Mouse (Mus musculus): ENCODE measurements at regions not wholly inside any gene's neighbourhood (a gene's known extent, or its start where the extent isn't known, plus 50 kb on each side); places are given as distances from the start of the nearest gene placed in this dataset.

DNA sequence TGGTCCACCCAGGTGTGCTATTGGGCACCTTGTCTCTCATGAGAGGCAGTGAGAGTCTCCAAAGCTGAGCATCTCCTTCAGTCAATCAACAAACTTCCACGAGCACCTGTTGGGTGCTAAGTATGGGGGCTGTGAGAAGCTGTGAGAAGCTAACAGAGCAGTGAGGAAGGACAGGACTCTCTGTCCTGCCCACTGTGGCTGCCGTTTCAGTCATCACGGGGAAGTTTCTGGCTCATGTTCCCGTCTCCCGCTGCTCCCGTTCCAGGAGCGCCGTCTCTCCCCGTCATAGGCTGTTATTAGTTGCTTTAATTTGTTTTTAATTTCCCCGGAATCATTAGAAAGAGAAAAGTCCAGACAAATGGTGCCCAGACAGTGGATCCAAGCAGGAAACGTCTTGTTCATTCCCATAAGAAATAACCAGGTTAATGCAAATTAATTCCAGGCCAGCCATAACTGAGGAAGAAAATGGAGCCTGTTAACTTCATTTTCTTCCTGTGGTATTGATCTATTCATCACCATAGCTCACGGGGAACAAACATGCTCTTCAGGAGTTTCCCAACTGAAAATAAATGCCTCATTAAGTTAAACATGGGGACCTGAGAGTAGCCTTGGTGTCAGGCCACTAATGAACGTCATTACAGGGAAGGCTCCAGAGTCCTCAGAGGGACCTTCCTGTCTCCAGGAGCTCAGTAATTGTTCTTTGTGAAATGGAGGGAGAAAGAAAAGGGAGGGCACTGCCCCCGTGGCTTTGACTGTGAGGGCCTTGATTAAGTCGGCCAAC is 70.3 kb downstream of the Matn1 start:
- no peak for DNase-seq (ENCODE audit: low spot score in 2 of 2)

DNA sequence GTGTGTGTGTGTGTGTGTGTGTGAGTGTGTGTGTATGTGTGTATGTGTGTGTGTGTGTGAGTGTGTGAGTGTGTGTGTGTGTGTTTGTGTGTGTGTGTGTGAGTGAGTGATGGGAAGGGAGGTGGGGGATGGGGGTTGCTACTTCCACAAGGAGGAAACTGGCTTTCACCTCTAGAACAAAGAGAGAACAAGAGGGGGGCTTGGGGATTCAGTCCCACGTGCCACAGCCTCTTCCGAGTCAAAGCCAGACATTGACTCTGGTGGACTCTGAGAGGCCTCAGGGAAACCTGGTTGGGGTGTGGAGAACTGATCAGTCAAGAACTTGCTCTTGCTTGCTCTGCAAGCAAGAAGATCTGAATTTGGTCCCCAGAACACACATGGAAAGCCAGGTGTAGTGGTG is 71.0 kb downstream of the Matn1 start:
- no peak for DNase-seq (ENCODE audit: low spot score in 2 of 2)

DNA sequence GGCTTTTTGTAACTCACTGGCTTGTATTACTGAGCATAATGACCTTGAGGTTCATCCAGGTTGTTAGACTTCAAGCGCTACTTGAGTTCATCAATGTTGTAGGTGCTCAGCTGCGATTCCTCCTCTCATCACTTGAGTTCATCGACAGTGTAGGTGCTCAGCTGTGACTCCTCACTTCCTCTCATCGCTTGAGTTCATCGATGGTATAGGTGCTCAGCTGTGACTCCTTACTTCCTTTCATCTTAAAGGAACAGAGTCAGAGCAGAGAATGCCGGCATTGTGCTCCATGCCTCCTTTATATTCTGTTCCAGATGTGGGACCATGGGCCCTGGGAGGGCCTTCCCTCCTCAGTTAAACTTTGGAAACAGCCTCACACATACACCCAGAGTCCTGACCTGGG is 79.4 kb downstream of the Matn1 start:
- no peak for DNase-seq (ENCODE audit: low spot score in 2 of 2)

DNA sequence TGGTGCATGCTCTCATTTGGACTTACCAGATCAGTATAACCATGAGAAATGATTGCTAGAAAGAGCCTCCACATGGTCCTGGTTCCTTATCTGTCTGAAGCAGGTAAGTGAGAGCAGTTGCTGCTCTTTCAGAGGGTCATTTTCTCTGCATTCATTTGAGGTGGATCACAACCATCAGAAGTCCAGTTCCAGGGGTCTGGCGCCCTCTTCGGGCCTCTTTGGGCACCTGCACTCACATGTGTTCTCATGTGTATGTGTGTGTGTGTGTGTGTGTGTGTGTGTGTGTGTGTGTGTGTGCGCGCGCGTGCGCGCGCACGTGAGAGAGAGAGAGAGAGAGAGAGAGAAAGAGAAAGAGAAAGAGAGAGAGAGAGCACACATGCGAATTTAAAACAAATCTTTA is 92.1 kb downstream of the Matn1 start:
- no peak for DNase-seq (ENCODE audit: low spot score in 2 of 2)

DNA sequence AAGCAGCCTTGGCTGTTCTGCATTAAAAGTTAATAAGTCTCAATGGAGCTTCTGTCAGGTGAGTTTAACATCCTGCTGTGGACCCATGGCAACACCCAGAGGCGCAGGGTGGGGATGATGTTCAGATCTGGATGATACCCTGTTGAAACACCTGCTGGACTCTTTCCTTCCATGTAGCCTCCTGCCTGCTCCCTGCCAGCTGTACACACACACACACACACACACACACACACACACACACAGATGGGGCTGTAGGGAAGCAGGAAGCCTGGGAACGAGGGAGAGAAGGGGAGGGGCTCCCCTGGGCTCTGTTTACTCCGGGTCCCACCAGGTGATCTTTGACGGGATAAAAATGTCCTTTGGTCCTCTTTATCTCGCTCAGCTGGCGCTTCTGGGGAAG is 93.0 kb downstream of the Matn1 start:
- DNase-seq (ENCODE audit: low spot score in 2 of 2): no peak

DNA sequence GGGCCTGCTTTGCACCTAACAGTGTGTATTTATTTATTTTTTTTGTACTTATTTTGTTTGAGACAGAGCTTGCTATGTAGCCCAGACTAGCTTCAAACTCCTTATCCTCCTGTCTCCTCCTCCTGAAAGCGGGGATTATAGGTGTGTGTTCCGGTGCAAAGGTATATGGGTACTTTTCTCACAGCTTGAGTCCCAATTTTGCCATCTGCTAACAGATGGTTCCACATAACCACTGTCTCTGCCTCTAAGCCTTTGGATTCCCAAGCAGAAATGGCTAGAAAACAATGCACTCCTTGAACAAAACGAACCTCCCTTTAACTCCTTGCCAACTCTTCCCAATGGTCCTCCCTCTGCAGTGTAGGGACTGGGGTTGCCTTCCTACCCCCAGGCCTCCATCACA is 95.5 kb downstream of the Matn1 start:
- DNase-seq (ENCODE audit: low spot score in 2 of 2): no peak

DNA sequence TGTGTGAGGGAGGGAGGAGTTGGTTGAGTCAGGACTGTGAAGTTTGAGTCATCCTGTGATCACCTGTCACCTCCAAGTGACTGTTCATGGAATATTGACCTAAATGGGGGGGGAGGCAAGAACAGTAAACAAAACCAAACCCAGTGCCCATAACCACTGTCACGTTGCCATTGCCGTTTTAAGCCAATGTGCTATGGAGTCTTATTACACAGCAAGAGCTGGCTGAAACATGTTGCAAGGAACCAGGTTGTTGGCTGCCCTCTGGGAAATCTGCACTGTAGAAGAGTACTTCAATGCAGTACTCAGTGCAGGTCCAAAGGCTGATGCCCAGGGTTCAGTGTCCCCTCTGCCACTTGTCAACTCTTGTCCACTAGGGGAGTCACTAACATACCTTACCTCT is 97.0 kb downstream of the Matn1 start:
- no peak for DNase-seq (ENCODE audit: low spot score in 2 of 2)

DNA sequence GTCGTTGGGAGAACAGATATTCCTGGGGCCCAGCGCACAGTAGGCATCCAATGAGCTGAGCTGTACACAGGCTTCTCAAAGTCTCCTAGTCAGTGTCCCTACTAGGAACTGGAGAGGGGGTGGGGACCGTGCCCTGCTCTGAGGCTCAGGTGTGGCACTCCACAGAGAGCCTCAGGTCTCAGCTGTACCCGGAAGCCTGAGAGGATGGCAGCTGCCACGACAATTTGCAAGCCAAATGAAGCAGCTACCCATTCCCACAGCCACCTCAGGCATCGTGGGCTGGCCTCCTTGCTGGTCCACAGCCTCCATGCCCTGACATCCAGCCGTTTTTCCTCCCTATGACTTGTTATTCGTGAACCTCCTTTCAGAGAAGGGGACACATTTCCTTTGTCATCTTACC is 101.9 kb downstream of the Matn1 start:
- DNase-seq (ENCODE audit: low spot score in 2 of 2): peak in 1 of 2 experiments; percentile 16

DNA sequence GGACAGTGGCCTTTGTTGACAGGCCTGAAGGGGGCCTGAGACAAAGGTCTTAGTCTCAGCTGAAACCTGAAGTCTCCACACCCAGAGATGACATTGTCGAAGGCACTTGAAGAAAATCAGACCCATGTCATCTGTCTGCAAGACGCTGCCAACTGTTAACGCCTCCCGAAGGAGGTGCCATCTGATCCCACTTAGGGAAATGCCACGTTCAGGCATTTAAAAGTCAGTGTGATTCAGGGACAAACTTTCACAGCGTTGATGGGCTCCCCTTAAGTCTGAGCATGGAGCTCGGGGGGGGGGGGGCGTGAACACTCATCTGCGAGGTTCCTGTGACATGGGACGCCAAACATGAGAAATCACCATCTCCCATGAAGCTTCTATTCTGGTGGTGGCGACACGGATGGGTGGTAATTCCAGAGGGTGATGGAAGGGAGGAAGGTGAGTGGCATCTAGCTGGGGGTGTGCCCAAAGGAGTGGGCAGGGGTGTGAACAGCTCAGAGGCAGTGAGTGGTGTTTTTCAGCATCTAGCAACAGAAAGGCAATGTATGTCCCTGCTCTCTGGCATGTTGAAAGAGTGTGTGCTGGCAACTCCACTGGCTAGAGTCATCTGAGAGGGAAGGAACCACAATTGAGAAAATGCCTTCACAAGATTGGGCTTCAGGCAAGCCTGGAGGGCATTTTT is 102.9 kb downstream of the Matn1 start:
- DNase-seq (ENCODE audit: low spot score in 2 of 2): peak; percentile 19 to 60

DNA sequence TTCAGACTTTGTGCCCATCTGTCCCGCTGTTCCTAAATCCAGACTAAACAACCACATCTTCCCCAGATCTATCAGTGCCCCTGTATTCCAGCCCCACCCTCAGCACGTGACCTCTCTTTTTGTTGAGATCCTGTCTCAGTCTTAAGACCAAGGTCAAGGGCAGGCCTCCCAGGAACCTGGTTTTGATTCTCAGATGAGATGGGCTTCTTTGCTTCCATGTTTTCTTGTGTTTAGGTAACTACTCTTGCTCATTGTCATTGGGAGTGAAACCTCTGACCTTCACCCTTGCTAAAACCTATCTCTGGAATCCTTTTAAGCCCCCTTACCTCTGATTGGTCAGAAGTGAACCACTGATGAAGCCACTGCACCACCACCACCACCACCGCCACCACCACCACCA is 112.1 kb downstream of the Matn1 start:
- no peak for DNase-seq (ENCODE audit: low spot score in 2 of 2)

DNA sequence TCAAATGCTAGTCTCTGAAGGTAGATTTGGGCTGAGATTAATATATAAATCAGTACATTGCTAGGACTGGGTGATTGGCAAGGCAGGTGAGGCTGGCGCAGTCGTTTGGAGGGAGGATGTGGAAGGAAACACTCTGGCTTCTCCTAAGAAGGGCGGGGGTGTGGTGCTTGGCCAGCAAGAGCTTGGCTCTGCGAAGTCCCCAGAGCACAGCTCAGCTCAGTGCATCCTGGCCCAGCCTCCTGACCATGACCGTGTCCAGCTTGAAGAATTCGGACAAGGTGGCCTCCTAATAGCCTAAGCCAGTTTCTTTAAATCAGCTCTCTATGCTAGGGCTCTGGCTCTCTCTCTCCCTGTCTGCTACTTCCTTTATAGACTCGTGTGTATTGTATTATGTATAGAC is 115.4 kb downstream of the Matn1 start:
- DNase-seq (ENCODE audit: low spot score in 2 of 2): no peak

DNA sequence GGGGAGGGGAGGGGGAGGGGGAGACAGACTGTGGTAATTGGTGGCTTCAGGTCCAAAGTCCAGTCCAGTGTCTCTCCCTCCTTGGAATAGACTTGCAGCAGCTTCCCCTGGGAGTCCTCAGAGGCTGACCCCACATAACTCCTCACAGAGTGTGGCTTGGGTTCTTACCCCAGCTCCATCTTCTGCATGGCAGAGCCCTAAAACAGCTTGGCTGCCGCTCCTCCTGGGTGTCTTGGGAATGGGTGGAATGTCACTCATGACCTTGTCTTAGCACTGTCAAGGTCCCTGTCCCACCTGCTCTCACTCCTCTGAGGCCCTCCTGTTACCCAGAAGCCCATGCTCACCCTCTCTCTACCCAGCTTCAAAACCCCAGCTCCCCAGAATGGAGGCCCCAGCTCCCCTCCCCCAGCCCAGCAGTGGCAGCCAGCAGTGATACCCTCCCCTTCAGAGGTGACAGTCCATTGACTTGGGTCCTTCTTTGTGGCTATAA is 116.1 kb downstream of the Matn1 start:
- DNase-seq (ENCODE audit: low spot score in 2 of 2): no peak

DNA sequence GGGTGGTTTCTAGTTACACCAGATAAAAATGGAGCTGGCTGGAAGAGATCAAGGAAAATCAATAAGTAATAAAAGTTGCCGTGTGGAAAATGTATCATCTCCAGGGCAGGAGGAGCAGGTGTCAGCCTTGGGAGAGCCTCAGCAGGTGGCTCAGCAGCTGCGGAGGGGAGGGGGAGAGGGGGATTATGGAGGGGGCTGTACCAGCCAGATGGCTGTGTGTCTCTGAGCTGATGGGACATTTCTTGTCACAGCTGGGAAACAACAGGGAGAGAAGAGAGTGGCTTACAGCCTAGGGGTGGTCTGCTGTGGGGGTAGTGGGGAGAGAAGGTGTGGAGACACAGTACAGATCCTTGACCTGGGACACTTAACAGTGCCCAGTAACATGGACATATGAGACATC is 116.5 kb downstream of the Matn1 start:
- no peak for DNase-seq (ENCODE audit: low spot score in 2 of 2)

DNA sequence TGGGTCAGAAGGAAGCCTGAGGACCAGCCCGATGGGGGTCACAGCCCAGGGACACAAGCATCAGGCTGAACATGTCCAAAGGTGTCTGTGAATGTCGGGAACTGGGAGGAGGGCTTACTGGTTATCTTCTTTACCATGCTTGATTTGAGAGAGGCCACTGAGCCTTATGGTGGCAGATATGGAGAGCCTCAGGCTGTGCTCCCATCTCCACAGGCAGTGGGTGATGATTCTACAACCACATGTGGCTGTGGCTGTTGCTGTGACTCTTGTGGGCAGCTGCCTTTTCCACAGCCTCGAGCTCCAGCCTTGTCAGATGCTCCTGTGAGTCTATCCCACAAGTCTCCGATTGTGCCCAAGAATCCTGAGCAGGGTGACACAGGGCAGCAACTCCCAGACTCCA is 118.4 kb downstream of the Matn1 start:
- no peak for DNase-seq (ENCODE audit: low spot score in 2 of 2)

DNA sequence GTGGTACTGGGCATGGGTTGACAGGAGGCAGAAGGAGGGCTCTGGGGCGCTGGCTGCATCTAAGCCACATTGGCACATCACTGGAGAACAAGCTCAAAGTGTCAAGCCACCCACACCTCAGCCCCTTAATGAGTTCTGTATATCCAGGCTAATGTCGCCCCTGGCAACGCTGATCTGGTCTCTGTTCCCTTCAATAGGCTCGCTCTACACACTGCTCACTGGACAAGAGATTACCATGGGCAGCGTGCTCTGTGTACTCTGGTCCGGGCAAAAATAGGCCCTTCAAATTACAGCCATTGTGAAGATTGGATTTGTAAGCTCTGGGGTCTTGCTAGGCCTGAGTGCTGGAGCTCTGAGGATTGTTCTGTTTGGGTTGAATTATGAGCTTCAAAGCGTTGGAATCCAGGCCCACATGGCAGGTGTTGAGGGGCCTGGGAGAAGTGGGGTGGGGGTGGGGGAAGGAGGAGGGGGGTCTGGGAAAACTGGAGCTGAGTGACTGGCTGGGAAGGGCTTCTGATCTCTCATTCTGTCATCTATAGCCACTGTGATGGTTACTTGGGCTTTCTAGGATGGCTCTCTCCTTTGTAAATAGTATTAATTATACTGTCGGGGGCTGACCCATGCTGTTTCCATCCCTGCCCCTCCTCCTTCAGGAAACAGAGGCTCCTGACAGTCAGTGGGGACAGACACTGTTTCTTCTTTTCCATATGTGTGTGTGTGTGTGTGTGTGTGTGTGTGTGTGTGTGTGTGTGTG is 122.2 kb downstream of the Matn1 start:
- no peak for DNase-seq (ENCODE audit: low spot score in 2 of 2)

DNA sequence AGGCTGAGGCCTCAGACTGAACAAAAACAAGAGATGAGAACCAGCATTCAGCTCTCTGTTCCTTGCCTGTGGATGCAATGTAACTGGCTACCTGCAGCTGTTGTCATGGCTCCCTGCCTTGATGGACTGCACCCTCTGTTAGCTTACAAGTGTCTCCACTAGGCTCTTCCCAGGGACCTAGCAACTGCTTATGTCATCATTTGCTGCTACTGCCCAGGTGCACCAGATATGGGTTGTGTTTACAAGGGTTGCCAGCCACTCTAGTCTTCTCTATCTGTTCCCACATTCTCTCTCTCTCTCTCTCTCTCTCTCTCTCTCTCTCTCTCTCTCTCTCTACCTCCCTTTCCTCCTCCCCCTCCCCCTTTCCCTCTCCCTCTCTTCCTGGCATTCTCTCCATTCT is 126.4 kb downstream of the Matn1 start:
- no peak for DNase-seq (ENCODE audit: low spot score in 2 of 2)

DNA sequence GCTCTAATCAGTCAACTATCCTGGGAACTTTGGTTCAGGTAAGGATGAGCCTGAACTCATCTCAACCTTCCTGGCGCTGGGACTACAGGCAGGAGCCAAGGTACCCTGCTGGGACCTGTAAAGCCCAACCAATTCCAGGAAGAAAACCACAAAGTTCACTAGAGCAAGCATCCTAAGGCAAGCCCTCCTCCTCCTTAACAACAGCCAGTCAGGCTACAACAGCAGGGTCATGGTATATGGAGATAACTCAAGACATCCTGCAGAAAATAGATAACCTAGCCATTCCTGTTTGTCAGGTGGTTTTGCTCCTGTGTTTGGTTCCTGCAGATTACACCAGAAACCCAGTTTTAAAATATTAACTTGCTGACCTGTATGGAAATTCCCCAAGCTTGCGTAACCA is 128.4 kb downstream of the Matn1 start:
- DNase-seq (ENCODE audit: low spot score in 2 of 2): no peak

DNA sequence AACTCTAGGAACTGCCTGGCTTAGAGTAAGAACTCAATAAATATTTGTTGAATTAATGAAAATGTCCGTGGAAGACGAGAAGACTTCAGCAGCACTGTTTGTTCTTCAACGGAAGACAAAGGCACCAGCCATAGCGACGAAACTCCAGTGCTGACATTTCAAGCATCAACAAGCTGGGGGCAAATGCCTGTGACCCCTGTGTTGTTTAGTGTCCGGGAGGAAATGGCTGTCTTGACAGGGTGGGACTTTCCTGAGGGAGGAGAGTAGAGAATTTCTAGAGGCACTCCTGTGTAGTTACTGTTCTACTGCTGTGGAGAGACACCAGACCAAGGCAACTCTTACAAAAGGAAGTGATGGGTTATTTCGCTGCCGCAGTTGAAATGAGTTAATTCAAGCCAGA is 129.2 kb downstream of the Matn1 start:
- DNase-seq (ENCODE audit: low spot score in 2 of 2): no peak

DNA sequence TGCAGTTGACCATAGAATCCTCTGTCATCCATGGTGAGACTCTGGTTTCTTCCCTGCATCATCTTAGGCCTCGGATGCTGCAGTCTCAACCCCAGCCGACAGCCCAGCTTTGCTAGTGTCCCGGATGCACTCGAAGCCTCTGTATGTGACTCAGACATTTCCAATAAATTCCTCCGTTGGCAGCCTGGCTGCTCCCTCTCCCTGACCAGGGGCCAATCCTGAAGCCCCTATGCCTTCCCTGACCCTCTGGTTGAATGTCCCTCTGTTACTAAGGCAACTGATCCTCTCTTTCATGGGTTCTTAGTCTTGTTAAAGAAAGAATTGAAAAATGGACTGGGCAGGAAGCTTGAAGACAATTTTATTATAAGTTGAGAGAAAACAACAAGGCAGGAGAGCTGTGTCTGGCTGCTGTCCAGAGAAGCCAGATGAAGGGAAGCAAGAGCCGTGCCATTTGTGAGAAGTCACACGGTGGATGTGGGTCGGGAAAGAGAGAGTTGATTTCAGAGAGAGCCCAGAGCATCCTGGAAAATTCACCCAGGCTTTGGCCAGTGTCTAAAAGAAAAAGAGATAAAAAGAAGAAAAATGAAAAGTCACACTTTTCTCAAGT is 131.2 kb downstream of the Matn1 start:
- DNase-seq (ENCODE audit: low spot score in 2 of 2): no peak

DNA sequence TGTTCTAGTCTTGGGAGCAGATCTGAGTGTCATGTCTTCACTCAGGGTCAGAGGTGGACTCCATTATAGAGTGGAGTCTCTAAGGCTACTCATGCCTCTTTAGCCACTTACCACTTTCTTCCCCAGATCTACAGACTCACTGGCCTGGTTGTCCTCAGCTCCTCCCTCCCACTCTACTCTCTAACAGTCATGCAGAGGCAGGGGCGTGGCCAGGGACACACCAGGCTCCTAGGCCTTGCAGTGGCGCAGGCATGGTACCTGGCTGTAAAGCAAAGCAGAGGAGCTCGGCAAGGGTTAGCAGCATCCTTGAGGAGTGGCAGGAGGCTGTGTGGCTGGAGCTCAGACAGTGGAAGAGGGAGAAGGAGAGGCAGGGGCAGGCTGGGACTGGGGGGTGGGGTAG is 132.4 kb downstream of the Matn1 start:
- DNase-seq (ENCODE audit: low spot score in 2 of 2): no peak

DNA sequence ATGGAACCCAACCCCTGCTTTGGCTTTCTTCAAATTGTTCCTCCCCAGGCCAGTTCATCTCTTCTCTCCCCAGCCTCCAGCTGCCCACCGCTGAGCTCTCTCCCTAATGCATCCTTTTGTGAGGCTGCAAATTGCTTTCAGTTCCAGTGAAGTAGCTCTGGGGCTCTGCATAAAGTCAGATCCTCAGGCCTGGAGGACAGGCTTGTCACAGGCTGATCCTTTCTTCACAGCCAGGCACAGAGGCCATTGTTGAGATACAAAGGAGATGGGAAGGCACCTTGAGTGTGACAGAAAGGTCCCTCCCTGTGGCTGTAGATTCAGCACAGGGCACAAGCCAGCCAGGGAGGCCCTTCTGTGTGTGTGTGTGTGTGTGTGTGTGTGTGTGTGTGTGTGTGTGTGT is 135.9 kb downstream of the Matn1 start:
- no peak for DNase-seq (ENCODE audit: low spot score in 2 of 2)

DNA sequence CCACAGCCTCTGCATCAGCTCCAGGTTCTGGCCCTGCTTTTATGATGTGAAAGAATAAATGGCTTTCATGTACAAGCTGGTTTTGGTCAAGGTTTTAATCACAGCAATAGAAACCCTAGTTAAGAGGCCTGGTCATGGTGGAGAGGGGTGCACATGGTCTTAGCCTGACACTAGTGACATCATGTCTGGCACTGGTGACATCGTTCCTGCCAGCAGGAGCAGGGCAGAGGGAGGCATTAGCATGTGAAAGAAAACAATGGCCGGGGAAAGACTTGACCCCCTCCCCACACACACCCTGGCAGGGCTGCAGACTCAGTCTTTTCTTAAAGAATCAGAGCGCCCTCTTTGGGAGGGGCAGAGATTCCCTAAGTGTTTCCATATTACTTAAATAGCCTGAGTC is 139.2 kb downstream of the Matn1 start:
- no peak for DNase-seq (ENCODE audit: low spot score in 2 of 2)

Data from left cerebral cortex, adult 9 months (tissue).